Mouse (Mus musculus) thymus, postnatal 0 days (tissue): ENCODE measurements around the gene Rbm5. TPM values are rescaled to one million over a fixed set of nuclear protein-coding genes. Genes with fewer than 3 reads are reported as not detected.
A peak's percentile ranks its signal among the peaks of the same experiment; 100 is the strongest.

Experiments
- DNase-seq: peaks from one replicate; pipeline ENCODE4 v3.0.0-alpha.2; 2015; ENCODE audit warnings: low spot score
- polyA plus RNA-seq: library from polyadenylated mRNA; unstranded; fragments of >200 nt; fragmentation: Nextera tagmentation; extraction: Ambion mirVana; gene quantifications from 2 replicates; pipeline ENCODE4 v1.2.1, GENCODE M21; 2015

The Rbm5 gene
- polyA plus RNA-seq, 1 experiment from 2014 or later: 183 TPM

DNA sequence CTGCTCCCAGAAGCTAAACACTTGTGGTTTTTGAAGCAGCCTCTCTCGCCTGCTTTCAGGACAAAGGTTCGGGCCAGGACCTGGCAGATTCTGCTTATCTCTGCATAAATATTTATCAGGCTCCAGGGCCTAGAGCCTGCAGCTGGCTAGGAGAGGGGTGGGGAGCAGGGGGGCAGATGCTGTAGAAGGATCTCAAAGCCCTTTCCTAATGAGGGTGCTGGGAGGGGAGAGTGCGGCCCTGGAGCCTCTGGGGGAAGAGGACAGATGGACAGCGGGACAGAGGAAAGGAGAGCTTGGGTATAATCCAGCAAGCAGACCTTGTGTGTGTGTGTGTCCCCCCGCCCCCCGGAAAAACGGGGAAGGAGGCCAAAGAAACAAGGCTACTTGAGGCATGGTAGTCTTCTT, 36.2 kb downstream of the Rbm5 start:
- DNase-seq: no peak

DNA sequence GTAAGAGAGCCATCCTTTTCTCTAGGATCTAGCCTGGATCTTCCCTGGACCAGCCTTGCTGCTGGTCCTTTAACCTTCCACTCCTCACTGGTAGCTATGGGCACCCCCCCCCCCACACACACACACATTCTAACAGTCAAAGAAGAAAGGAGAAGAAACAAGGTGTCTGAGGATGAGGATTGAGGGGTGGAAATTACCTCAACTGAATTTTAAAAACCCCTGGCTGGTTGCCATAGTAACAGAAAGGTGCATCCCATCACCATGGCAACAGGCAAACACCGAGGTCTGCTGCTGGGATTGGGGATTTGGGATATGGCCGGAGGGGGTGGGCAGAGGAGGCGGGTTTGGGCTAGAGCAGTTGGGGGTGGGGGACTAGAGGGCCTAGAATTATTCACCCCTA, 41.1 kb downstream of the Rbm5 start:
- DNase-seq: no peak

- DNase-seq: no peak
Measured at GRCm38 (mm10) chr9:107728919-107729670, 41.7 kb downstream of the Rbm5 start.

- DNase-seq: no peak
Measured at GRCm38 (mm10) chr9:107727041-107727440, 43.8 kb downstream of the Rbm5 start.

- no peak for DNase-seq
Measured at GRCm38 (mm10) chr9:107724796-107725195, 46.0 kb downstream of the Rbm5 start.

- peak; percentile 45 for DNase-seq
Measured at GRCm38 (mm10) chr9:107723794-107724531, 46.8 kb downstream of the Rbm5 start.

DNA sequence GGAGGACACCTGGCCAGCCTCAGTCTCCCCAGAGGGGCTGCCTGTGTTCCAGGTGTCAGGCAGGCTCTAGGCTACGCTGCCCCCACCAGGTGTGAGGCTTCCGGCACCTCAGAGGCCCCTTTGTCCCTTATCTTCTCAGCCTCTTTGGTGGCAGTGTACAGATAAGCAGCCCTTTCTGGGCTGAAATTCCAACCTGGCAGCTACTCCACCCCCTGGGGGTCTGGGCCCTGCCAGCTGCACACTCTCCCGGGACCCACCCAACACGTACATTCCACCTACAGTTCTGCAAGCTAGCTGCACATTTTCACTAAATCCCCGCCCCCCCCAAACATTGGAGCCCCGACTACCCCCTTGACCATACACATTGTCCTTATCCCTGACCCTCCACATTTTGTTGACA, 47.5 kb downstream of the Rbm5 start:
- DNase-seq: peak; percentile 36

DNA sequence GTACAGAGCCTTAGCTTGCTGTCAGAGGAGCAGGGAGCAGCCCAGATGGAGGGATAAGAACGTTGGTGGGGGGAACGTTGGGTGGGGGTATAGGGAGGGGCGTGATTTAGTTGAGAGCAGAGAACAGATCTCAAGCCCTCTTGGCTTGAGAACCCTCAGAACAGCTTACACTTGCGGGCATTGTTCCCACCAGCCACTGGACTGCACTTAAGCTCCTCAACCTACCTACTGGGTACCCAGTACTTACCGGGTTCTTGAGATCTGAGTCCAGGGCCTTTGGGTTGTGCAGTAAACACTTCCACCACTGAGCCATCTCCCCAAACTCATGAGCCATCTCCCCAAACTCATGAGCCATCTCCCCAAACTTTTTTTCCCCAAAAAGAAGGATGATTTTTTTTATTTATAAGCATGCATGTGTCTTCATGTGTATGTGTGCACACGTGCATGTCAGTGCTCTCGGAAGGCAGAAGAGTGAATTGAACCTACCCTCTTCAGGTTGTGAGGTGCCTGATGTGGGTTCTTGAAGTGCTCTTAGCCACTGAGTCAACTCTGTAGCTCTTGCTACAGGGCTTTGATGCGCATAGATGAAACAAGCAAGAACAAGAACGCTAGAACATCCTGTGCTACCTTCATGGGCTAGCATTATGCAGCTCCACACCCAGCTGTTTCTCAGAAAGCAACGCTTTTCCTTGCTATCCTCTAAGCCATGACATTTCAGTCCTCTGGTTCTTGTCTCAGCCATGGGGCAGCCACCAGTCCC, 51.8 kb downstream of the Rbm5 start:
- peak; percentile 77 for DNase-seq

GRCm38 (mm10) chr9:107716951-107717350, 53.8 kb downstream of the Rbm5 start:
- no peak for DNase-seq

DNA sequence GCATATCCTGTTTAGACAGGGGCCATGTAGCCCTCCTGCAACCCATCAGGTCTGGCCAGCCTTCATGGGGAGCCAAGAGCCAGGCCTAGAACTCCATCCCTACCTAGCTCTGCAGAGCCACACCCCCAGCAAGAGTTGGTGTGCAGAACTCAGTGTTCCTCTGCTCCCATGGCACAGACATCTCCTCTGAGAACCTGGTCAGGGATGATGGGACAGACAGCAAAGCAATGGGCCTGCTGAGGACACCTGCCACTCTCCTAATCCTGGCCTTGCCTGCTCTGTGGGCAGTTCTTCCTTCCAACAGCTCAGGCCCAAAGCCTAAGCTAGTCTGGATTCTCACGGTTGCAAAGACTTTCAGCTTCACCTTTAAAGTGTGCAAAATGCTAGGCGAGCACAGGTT, 55.2 kb downstream of the Rbm5 start:
- DNase-seq: no peak

GRCm38 (mm10) chr9:107714221-107714952, 56.4 kb downstream of the Rbm5 start:
- DNase-seq: no peak

DNA sequence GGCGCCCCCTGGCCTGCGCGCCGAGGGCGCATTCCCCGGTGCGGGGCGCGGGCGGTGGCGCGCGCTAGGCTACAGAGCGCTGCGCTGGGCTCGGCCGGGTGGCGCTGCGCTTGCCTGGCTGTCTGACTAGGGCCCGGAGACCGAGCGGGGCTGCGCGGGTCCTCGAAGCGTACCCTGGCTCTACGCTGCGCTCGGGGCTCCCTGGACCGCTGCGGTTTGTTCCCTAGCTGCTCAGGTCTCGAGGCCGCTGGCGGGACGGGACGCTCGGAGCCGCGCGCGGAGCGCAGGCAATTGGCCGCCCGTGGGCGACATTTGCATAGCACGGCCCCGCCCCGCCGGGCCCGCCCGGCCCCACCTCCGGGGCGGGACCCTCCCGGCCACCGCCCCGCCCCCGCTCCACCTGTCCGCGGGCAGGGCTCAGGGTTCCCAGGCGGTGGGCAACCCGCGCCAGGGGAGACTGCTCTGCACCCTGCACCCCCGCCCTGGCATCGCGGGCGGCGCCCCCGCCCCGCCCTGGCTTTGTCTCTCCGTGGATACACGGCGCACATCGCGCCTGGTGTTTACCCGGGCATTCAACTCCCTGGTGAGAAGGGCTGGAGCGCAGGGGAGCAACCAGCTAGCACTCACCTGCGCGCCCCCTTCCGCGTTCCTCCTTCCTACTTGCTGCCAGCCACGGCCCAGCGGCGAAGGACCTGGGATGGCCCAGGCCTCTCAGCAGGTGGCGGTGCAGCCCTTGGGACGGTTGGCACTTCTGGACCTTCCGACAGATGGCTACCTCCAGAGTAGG, 60.9 kb downstream of the Rbm5 start, which contains the start of gene Sema3f:
Gene Sema3f, minus strand, starts transcription at position 779 of the 787 bp plus-strand sequence.
- DNase-seq: peak; percentile 89

- peak; percentile 26 for DNase-seq
Measured at GRCm38 (mm10) chr9:107709096-107709696, 61.6 kb downstream of the Rbm5 start.

- no peak for DNase-seq
Measured at GRCm38 (mm10) chr9:107708439-107709095, 62.2 kb downstream of the Rbm5 start.

DNA sequence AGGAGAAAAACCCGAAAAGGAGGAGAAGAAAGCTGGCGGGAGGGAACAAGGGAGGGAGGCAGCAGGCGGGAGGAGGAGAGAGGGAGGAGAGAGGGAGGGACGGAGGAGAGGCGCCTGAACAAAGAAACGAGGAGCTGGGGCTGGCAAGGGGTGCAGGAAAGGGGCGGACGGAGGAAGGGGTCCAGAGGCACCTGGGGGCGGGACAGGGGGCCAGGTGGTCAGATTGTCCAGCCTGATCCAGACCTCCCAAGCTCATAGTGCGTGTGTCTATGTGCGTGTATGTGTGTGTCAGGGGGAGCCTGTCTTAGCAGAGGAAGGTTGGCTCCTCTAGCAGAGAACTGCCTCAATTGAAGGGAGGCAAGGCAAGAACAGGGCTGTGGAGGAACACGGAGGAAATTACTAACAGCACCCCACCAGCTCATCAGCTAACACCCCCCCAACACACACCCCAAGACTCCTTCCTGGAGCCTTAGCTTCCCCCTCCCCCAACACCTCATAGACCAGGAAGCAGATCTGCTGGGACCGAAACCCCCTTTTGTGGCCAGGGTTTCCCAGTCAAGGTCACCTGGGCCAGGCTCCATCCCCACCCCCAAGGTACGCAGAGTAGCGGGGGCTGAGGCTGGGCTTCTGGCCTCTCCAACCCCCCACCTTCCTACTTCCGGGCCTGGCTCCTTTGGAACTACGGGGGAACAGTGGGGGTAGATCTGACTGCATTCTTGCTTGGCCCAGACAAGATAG, 62.9 kb downstream of the Rbm5 start:
- peak; percentile 33 for DNase-seq

GRCm38 (mm10) chr9:107706781-107707211, 64.0 kb downstream of the Rbm5 start:
- DNase-seq: no peak

- DNase-seq: no peak
Measured at GRCm38 (mm10) chr9:107703337-107704122, 67.3 kb downstream of the Rbm5 start.
